ENCODE assay signal across 8 mouse cellular contexts in genomic region chr17:35185639-35186611, GRCm38 (mm10). TPM values are rescaled to one million over a fixed set of nuclear protein-coding genes. Genes with fewer than 3 reads are reported as not detected.
DNase-seq lines count a peak whose midpoint lies in the region; ATAC-seq and TF ChIP-seq lines count a peak whose summit lies in the region.

No protein-coding gene starts in this region.

- 5% methylated on average over 15 of the region's 18 CpGs for WGBS in heart, adult 2 months
- WGBS in lung, embryonic 15.5 days = 3% methylated on average over 18 of the region's 18 CpGs
- 5% methylated on average over 18 of the region's 18 CpGs for WGBS in neural tube, embryonic 15.5 days

- no peaks in the 10 kb centered on the region for H3K36me3 ChIP-seq in heart, adult 2 months (ENCODE audit: control insufficient read depth, insufficient read depth, low read length)
- H3K36me3 ChIP-seq in lung, embryonic 15.5 days = no peaks in the 10 kb centered on the region
- no peaks in the 10 kb centered on the region for H3K36me3 ChIP-seq in neural tube, embryonic 15.5 days

- H3K4me2 ChIP-seq in lung, embryonic 15.5 days = peak overlapping the region; percentile 62
- peak overlapping the region; percentile 59 for H3K4me2 ChIP-seq in neural tube, embryonic 15.5 days

- peak overlapping the region; percentile 72 for H3K27ac ChIP-seq in heart, adult 2 months
- H3K27ac ChIP-seq in lung, embryonic 15.5 days = peak overlapping the region; percentile 76
- H3K27ac ChIP-seq in neural tube, embryonic 15.5 days (replicated peaks) = peak overlapping the region; percentile 56; the same call in 1 of the 2 replicates

- peak; percentile 46 for DNase-seq in left cerebral cortex, postnatal 4 days
- no peak for DNase-seq in left cerebral cortex, postnatal 36 days (ENCODE audit: low spot score in 2 of 2)
- peak; percentile 82 to 83 for DNase-seq in heart, adult 2 months
- peak; percentile 75 for DNase-seq in kidney, adult 18-20 months
- DNase-seq in cerebellum, adult 9-11 months = no peak

- TF ChIP-seq CTCF in heart, adult 2 months (IDR thresholded peaks at IDR 0.05) = no peak

- ATAC-seq in common myeloid progenitor, adult 5-6 weeks (replicated peaks; ENCODE audit: low read depth, poor library complexity, severe bottlenecking) = peak; percentile 54
- ATAC-seq in lung, embryonic 15.5 days (ENCODE audit: borderline replicate concordance, extremely low read depth, low FRiP score, low TSS enrichment) = peak; percentile 66; the same call in 1 of the 2 replicates
- ATAC-seq in neural tube, embryonic 15.5 days (ENCODE audit: low FRiP score) = peak; percentile 45; the same call in 1 of the 2 replicates

- TF ChIP-seq POLR2A in heart, adult 2 months (IDR thresholded peaks at IDR 0.05; ENCODE audit: insufficient read depth, low read depth, low read length) = peak; percentile 53; the same call in 1 of the 2 replicates

- H3K79me2 ChIP-seq in heart, adult 2 months (replicated peaks; ENCODE audit: control insufficient read depth, insufficient read depth, low read length) = no peaks in the 10 kb centered on the region

- no peak overlapping the region for H3K9ac ChIP-seq in heart, adult 2 months (ENCODE audit: low read depth, low read length)
- H3K9ac ChIP-seq in lung, embryonic 15.5 days = peak overlapping the region; percentile 36
- peak overlapping the region; percentile 30; the same call in 1 of the 2 replicates for H3K9ac ChIP-seq in neural tube, embryonic 15.5 days (replicated peaks)

- intact Hi-C loops in left cerebral cortex, postnatal 4 days (cut with DNase I) = no loop called here
- intact Hi-C loops in left cerebral cortex, postnatal 36 days (cut with DNase I) = no loop called here
- intact Hi-C loops in heart, adult 2 months (cut with DNase I) = no loop called here

- no peak for TF ChIP-seq EP300 in heart, adult 2 months (IDR thresholded peaks at IDR 0.05; ENCODE audit: insufficient read depth, low read depth, low read length)

- no peaks in the 10 kb centered on the region; the same call in 1 of the 2 replicates for H3K4me1 ChIP-seq in heart, adult 2 months (ENCODE audit: control insufficient read depth, insufficient read depth, low read length)
- peaks cover 9% of the 10 kb centered on the region for H3K4me1 ChIP-seq in lung, embryonic 15.5 days
- H3K4me1 ChIP-seq in neural tube, embryonic 15.5 days = peaks cover 11% of the 10 kb centered on the region

- no peaks in the 10 kb centered on the region for H3K27me3 ChIP-seq in heart, adult 2 months (ENCODE audit: control insufficient read depth, insufficient read depth, low read length)
- no peaks in the 10 kb centered on the region for H3K27me3 ChIP-seq in lung, embryonic 15.5 days
- no peaks in the 10 kb centered on the region for H3K27me3 ChIP-seq in neural tube, embryonic 15.5 days (replicated peaks)

- H3K4me3 ChIP-seq in heart, adult 2 months = peak overlapping the region; percentile 54
- peak overlapping the region; percentile 48 for H3K4me3 ChIP-seq in lung, embryonic 15.5 days
- peak overlapping the region; percentile 34 for H3K4me3 ChIP-seq in neural tube, embryonic 15.5 days (replicated peaks)

- no peaks in the 10 kb centered on the region for H3K9me3 ChIP-seq in lung, embryonic 15.5 days
- no peaks in the 10 kb centered on the region for H3K9me3 ChIP-seq in neural tube, embryonic 15.5 days (replicated peaks)

RNA-seq across cellular contexts. Expression of gene Lst1, which starts 2.3 kb away (rescaled TPM):
- total RNA-seq in left cerebral cortex, postnatal 4 days (2021) = 10 to 100 TPM; 12.3 to 17.6 TPM
- total RNA-seq in left cerebral cortex, postnatal 36 days (2021) = 1 to 10 TPM; 8.6 to 9.9 TPM
- 44.3 and 51.6 TPM in 2 replicates for total RNA-seq in common myeloid progenitor, adult 5-6 weeks (2017)
- total RNA-seq in heart, adult 2 months (2021) = 1 to 10 TPM; 4.1 to 4.5 TPM
- 7.2 and 11.3 TPM in 2 replicates for polyA plus RNA-seq in heart, adult 2 months (2012; rRNA removed)
- polyA plus RNA-seq in lung, embryonic 15.5 days (2015; fragmentation: Nextera tagmentation; extraction: Ambion mirVana) = 12.1 and 13.0 TPM in 2 replicates
- 8.3 and 12.1 TPM in 2 replicates for polyA plus RNA-seq in neural tube, embryonic 15.5 days (2015; fragmentation: Nextera tagmentation; extraction: Ambion mirVana)

RNA-seq across cellular contexts. Expression of gene Ltb, which starts 8.3 kb away (rescaled TPM):
- total RNA-seq in left cerebral cortex, postnatal 4 days (2021) = under 1 TPM; 0.77 to 0.88 TPM
- 1 to 10 TPM; 1.1 to 1.3 TPM for total RNA-seq in left cerebral cortex, postnatal 36 days (2021)
- 1.1 and 1.8 TPM in 2 replicates for total RNA-seq in common myeloid progenitor, adult 5-6 weeks (2017)
- 1 to 10 TPM; 1.3 TPM for total RNA-seq in heart, adult 2 months (2021)
- polyA plus RNA-seq in heart, adult 2 months (2012; rRNA removed) = 2.0 and 5.2 TPM in 2 replicates
- polyA plus RNA-seq in lung, embryonic 15.5 days (2015; fragmentation: Nextera tagmentation; extraction: Ambion mirVana) = 0.65 and 2.2 TPM in 2 replicates
- 0.63 and 7.3 TPM in 2 replicates for polyA plus RNA-seq in neural tube, embryonic 15.5 days (2015; fragmentation: Nextera tagmentation; extraction: Ambion mirVana)

RNA-seq across cellular contexts. Expression of gene Aif1, which starts 10.1 kb away (rescaled TPM):
- total RNA-seq in left cerebral cortex, postnatal 4 days (2021) = 1 to 10 TPM; 2.5 to 3.6 TPM
- total RNA-seq in left cerebral cortex, postnatal 36 days (2021) = 10 to 100 TPM in 1 of 2 experiments, 1 to 10 TPM in 1; 9.1 to 13.0 TPM
- total RNA-seq in common myeloid progenitor, adult 5-6 weeks (2017) = 4.7 and 5.4 TPM in 2 replicates
- 1 to 10 TPM; 2.9 to 3.9 TPM for total RNA-seq in heart, adult 2 months (2021)
- polyA plus RNA-seq in heart, adult 2 months (2012; rRNA removed) = 1.5 and 2.0 TPM in 2 replicates
- polyA plus RNA-seq in lung, embryonic 15.5 days (2015; fragmentation: Nextera tagmentation; extraction: Ambion mirVana) = 6.9 and 9.0 TPM in 2 replicates
- polyA plus RNA-seq in neural tube, embryonic 15.5 days (2015; fragmentation: Nextera tagmentation; extraction: Ambion mirVana) = 12.1 and 12.3 TPM in 2 replicates

RNA-seq across cellular contexts. Expression of gene Tnf, which starts 15.9 kb away (rescaled TPM):
- total RNA-seq in left cerebral cortex, postnatal 4 days (2021) = under 1 TPM in 1 of 2 experiments, not detected in 1; 0.52 TPM
- under 1 TPM in 1 of 2 experiments, not detected in 1; 0.25 TPM for total RNA-seq in left cerebral cortex, postnatal 36 days (2021)
- total RNA-seq in common myeloid progenitor, adult 5-6 weeks (2017) = 9.4 and 11.3 TPM in 2 replicates
- under 1 TPM in 1 of 2 experiments, not detected in 1; 0.34 TPM for total RNA-seq in heart, adult 2 months (2021)
- polyA plus RNA-seq in heart, adult 2 months (2012; rRNA removed) = 0.38 and 0.80 TPM in 2 replicates
- 0.16 TPM in 1 of 2 replicates, not detected in the other for polyA plus RNA-seq in lung, embryonic 15.5 days (2015; fragmentation: Nextera tagmentation; extraction: Ambion mirVana)
- polyA plus RNA-seq in neural tube, embryonic 15.5 days (2015; fragmentation: Nextera tagmentation; extraction: Ambion mirVana) = 0.09 and 0.28 TPM in 2 replicates

RNA-seq across cellular contexts. Expression of gene Lta, which starts 19.2 kb away (rescaled TPM):
- 1 to 10 TPM in 1 of 2 experiments, under 1 TPM in 1; 0.82 to 1.0 TPM for total RNA-seq in left cerebral cortex, postnatal 4 days (2021)
- 1 to 10 TPM in 1 of 2 experiments, under 1 TPM in 1; 0.44 to 1.1 TPM for total RNA-seq in left cerebral cortex, postnatal 36 days (2021)
- total RNA-seq in common myeloid progenitor, adult 5-6 weeks (2017) = not detected in 2 replicates
- under 1 TPM in 1 of 2 experiments, not detected in 1; 0.23 TPM for total RNA-seq in heart, adult 2 months (2021)
- 0.12 TPM in 1 of 2 replicates, not detected in the other for polyA plus RNA-seq in heart, adult 2 months (2012; rRNA removed)
- 0.11 and 0.21 TPM in 2 replicates for polyA plus RNA-seq in lung, embryonic 15.5 days (2015; fragmentation: Nextera tagmentation; extraction: Ambion mirVana)
- 0.75 and 0.77 TPM in 2 replicates for polyA plus RNA-seq in neural tube, embryonic 15.5 days (2015; fragmentation: Nextera tagmentation; extraction: Ambion mirVana)

Comparison
In these comparisons a context has a peak if more than half of its experiments do, and no peak if none do; other contexts are left out.
1. DNase-seq: peak in left cerebral cortex, postnatal 4 days (single experiment), heart, adult 2 months (2 of 2) and kidney, adult 18-20 months (single experiment); none in left cerebral cortex, postnatal 36 days (0 of 2) and cerebellum, adult 9-11 months (single experiment).
2. Peak in every context shown above with its lines, with median percentiles within 50 percentile points of each other: ATAC-seq, H3K27ac ChIP-seq and H3K4me3 ChIP-seq.